Mouse (Mus musculus) ovary, adult 18-20 months (tissue): ENCODE measurements at regions not wholly inside any gene's neighbourhood (a gene's known extent, or its start where the extent isn't known, plus 50 kb on each side); places are given as distances from the start of the nearest gene placed in this dataset.

Experiments used
- DNase-seq: peaks from one replicate; pipeline ENCODE4 v3.0.0; 2022; ENCODE audit warnings: low spot score, mixed read lengths

GRCm38 (mm10) chr1:73727781-73728180 lies 396.5 kb downstream of the Tns1 start:
- no peak for DNase-seq

GRCm38 (mm10) chr1:73726658-73727057 lies 397.6 kb downstream of the Tns1 start:
- DNase-seq: no peak

- no peak for DNase-seq
These were observed 398.8 kb downstream of the Tns1 start for GRCm38 (mm10) chr1:73725486-73725885.

- DNase-seq: no peak
These were observed 399.7 kb downstream of the Tns1 start for GRCm38 (mm10) chr1:73724551-73724950.

DNA sequence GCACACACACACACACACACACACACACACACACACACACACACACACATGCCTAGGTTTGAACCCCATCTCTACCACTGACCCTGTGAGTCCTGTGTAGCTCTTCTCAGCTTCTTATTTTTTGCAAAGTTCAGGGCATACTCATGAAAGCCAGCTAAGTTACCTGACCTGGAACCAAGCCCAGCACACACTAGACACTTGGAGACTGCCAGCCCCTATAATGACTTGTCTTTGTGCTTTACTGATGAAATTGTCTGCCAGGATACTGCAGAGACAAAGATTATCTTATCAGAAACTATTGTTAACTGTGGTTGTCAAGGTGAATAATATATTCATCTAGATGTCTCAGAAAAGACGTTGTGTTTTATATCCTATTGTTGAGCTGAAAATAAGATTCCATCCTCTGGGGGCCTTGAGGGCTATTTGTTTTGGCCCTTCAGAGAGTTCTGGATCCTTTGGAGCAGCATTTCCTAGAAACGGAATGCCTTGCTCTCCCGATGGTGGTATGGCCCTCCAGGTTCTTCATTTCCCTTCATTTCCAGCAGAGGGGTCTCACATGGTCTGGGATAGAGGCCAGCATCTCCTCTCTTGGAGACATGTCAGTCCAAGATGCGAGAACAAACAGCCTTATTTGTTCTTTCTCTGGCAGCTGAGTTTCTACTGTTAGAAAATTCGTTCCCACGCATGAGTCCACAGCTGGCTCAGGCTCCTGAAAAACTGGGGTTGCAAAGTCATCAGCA lies 402.6 kb downstream of the Tns1 start:
- DNase-seq: no peak

DNA sequence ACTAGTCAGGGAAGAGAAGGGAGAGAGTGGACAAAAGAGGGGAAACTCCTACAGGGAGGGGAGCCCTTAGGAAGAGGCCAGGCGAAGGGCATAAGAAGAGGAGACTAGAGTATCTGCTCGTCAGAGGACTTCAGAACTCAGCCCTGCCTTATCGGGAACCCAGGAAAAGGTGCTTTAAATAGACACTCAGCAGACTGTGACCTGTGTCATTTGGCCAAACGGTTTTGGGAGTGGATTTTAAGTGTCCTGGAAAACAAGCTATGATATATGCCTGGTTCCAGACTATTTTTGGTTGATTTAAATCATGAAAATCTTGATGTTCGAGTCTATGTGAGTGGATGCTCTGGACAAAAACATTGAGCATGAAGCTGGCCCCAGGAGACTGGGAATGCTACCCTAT lies 405.8 kb downstream of the Tns1 start:
- DNase-seq: no peak

GRCm38 (mm10) chr1:73717401-73717800 lies 406.8 kb downstream of the Tns1 start:
- no peak for DNase-seq

DNA sequence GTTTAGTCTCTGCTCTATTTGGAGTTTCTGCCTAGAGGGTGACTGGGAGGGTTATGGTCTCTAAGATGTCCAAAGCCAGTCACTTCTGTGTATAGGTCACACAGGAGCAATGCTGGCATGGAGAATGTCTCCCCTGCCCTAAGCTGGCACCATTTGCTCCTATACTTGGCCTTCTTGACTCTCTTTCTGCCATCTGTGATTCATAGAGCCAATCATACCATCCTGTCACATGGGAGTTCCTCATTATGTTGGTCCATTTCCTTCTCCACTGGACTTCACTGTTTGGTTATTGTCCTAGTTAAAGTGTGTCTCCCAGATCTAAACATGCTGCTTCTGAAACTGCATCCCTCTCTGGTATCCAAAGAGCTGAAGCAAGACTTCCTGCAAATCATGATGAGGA lies 407.3 kb downstream of the Tns1 start:
- DNase-seq: no peak

GRCm38 (mm10) chr1:73715571-73715970 lies 408.7 kb downstream of the Tns1 start:
- DNase-seq: no peak

DNA sequence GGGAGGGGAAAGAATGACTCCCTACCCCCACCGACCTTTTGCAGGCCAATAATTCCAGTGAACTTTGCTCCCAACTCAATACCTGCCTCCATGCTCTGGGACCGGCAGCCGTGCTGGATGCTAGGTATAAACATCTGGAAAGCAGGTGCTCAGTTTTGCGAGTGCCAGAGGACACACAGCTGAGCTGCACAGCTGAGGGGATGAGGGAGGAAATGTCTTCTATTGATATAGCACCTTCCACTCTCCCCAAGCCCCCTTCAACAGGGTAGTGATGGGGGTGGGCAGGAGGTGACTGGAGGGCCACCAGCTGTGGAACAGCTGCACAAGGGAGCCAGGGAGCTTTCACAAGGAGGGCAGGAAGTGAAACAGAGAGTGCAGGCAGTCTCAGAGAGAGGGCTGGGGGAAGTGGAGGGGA lies 421.8 kb downstream of the Tns1 start:
- no peak for DNase-seq

DNA sequence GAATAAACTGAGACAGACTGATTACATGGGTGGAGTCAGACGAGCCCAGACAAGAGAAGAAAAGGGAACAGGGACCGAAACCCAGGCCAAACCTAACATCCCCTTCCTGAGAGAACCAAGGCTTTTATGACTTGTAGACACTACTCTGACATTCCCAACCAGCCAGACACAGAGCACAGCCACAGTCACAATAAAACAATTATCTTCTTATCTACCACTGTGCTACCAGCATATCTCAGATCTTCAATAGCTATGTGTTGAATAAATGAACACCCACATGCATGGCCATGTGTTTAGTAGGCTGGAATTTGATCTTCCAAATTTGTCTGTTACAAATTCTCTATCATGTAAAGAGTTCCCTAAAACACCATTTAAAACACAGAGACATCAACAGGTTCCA lies 430.7 kb downstream of the Tns1 start:
- DNase-seq: no peak

GRCm38 (mm10) chr1:73685734-73686133 lies 438.5 kb downstream of the Tns1 start:
- DNase-seq: no peak

DNA sequence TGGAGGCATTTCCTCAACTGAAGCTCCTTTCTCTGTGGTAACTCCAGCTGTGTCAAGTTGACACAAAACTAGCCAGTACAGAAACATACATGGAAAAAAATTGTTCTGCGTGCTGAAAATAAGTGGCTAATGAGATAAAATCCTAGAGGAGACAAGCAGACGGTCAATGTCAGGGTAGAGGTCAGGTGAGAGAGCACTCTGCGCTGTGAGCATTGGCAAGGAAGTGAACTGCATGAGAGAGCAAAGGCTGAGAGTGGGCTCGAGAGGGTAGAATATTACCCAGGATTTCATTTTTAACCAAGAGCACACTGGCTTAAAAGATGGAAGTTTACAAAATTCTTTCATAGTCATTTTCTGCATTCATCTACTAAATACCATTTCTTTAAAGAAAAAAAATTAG lies 439.2 kb downstream of the Tns1 start:
- no peak for DNase-seq

- no peak for DNase-seq
These were observed 440.1 kb downstream of the Tns1 start for GRCm38 (mm10) chr1:73684166-73684565.

DNA sequence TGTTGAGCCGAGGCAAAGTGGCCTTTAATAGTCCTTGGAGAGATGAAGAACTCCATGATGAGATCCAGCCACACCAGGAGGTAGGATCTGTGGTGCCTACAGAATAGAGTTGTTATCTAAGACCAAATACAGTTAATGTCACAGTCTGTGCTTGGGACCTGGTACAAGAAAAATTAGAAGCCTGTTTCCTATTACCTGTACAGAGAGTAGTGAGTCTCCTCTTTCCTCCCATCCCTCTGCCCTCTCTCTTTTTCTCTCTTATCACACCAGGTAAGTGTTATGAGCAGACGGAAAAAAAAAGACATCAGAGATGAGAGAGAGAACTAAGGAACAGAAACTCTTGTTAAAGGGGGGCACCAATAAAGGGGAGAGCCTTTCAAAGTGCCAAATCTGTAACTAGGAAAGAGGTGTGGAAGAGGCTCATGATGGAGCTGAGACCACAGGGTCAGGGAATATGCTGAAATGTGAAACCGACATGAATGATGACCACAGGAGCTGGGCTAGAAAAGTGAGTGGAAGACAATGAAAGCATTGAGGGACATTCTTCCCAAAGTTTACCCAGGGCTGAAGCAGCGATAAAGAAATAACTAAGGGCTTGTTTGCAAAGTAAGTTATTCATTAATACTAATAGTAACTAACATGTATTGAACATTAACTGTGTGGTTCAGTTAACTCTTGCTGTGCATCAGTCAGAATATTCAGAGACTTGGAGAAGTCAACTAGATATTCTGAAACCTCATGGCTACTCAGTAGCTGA lies 440.9 kb downstream of the Tns1 start:
- DNase-seq: no peak

DNA sequence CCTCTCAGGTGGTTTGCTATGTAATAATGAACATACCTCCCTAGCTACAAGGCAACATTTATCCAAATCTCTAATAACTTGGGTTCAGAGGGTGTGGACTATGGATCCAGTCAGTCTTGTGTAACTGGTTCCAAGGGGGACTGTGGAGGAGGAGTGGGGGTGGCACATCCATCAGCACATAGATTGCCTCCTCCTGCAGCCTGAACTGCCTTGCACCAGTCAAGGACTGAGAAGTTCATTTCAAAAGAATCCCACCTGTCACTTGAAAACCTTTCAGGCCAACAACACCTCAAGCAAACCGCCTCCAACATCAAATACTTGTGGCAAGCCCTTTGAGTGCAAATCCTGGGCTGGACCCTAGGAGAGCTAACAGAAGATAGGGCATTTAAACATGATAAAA lies 442.6 kb downstream of the Tns1 start:
- no peak for DNase-seq

DNA sequence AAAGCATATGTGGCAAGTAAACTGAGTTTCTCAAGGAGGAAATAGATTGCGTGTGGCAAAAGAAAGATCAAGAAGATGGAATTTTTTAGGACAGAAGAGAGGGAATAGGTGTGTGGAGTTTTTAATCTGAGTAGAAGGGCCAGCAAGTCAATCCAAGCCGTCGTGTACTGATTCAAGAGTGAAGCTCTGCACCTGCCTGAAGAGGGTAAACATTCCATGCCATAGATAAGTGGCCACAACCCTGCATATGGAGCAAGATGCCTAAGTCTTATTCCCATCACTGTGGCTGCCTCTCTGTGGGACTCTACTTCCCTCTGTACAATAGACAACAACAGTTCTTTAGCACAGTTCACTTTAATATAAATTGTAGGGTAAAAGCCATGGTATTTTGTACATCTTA lies 443.4 kb downstream of the Tns1 start:
- DNase-seq: no peak

DNA sequence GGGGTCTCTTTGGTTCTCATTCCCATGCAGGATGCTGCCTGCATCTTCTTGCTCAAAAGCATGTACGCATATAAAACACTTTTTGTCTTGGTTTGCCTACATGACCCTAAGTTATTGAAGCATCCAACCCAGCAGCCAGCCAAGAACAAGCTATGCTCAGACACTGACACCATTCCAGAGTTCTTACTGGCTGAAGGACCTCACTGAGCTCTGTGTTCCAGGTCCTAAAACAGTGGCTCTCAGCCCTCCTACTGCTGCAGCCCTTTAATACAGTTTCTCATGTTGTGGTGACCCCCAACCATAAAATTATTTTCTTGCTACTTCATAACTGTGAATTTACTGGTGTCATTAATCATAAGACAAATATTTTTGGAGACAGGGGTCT lies 450.4 kb downstream of the Tns1 start:
- no peak for DNase-seq

DNA sequence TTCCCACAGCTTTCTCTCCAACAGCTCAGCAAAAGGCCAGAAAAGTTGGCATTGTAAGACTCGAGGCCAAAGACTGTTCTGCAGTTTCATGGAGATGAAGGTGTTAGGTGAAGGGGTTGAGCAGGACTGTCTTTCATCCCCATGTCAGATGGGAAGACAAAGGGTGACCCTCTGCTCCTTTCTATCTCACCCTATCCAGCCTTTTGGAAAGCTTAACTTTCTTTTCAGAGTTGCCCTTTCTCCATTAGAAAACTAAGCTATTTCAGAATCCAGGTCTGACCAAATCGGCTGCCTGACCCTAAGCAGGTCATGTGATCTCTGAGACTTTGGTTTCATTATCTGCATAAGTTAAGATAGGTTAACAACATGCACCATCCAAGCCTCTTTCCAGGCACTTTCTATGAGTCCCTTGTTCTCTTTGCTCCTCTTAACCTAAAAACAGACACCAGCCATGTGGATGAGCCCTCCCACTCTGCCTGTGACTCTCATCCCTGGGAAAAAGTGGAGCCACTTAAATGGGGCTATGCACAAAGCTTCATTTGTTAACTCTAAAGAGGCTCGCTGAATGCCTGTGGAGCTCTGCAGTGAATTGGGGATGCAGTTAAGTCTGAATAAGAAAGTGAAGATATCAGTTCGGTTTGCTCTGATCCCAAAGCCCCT lies 450.9 kb downstream of the Tns1 start:
- DNase-seq: no peak

- DNase-seq: peak; percentile 67
These were observed 452.0 kb downstream of the Tns1 start for GRCm38 (mm10) chr1:73672239-73672638.

- no peak for DNase-seq
These were observed 455.6 kb downstream of the Tns1 start for GRCm38 (mm10) chr1:73668691-73669090.

DNA sequence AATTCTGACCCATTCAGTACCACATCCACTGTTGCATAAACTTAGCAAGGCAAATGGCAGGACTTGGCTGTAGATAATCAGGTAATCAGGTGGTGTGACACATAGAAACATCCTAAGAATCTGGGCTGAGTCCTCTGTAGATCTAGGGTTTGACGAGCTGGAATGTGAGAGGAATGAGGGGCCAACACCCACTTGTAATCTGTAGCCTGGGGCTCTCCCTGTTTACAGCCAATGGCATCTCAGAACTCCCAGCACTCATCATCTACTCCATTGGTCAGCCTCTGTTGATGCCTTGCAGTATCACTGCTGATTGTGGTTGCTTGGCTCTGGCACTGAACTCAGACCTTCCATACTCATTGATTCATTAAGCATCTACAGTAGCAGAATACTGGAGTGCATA lies 460.7 kb downstream of the Tns1 start:
- no peak for DNase-seq

GRCm38 (mm10) chr1:73645011-73645410 lies 479.2 kb downstream of the Tns1 start:
- no peak for DNase-seq
